Mouse (Mus musculus) thymus, adult 18-20 months (tissue): Measurements from ENCODE around the gene Gm42906.

Experiments used
- DNase-seq, 2 experiments: peaks; one replicate each; pipeline ENCODE4 v3.0.0; 2022; ENCODE audit warnings: mixed read lengths in 2 of 2

Gm42906 gene

DNA sequence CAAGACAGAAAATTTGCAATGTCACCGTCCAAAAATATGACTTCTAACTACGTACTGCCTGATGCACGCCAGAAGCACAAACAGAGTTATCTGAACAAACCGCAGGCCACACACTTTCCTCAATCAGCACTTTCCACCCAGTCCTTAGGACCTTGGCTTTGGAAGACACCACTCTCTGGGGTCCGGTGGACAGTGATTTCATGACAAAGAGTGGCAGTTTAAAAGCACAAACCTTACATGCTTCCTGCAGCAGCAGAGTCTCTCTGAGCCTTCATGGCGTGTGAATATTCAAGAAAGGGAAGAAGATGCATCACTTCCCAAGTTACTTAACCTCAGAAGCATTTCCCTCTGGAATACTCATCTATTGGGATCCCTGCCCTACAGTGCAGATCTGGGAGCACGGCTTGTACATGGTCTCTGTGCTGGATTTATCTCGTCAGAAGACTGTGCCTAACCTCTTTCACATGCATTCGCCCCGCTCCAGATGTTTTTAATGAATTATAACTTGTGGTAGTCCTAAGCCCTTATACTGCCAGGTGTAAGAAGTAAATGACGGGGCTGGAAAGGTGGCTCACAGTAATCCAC is 244.2 kb downstream of the Gm42906 start:
- no peak for DNase-seq

DNA sequence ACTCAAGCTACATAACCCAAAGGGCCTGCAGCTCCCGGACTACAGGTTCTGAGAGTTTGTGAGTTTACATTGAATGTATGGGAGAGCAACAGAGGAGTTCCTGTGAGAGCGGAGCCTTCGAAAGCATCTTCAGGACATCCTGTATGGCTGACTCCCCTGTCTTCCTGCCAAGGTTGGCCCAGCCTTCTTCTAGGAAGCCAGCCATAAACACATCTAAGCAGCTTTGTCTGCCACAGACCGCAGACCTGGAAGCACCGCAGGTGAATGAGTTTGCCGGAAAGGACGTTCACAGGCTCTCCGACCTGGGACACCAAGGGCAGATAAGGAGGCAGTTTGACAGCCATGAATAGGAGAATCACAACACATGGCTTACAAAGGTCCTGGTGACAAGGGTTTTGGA is 246.7 kb downstream of the Gm42906 start:
- DNase-seq = no peak

DNA sequence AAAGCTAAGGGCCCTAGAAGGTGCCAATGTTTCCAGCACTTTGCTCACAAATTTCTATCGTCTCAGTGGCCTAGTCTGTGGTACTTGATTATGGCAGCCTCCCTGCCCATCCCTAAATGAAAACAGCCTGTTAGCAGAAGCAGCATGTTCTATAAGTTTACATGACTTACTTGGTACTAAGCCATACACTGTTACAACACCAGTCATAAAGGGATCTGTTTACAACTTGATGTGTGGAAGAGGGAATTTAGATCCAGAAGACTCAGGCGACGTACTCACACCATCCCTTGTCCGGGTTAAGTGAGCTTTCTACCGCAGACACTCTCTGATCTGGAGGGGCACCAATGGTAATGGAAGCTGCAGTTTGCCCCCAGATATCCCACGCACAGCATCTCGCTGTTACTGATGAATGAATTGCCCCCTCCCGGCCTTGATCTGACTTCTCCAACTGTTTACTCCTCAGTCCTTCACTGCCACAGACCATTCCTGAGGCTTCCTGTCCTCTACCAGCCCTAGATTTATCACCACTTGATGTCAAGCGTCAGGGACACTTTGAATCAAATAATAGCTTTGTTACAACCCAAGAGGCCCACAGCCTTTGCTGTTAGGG is 247.7 kb downstream of the Gm42906 start:
- no peak for DNase-seq

DNA sequence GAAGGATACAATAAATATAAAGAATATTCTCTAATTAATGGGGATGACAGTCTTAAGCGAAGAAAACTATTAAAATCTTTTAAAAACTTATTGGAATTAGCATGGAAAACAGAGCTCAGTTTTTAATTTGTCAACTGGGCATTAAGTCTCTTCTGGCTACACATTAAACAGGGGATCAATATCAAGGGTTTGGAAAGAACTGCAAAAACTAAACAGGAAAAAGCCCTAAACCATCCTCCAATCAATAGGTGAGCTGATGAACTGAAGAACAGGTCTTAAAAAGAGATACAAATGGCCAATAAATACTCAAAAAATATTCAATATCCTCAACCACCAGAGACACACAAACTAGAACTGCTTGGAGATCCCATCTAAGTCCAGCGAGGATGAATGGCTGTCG is 250.8 kb downstream of the Gm42906 start:
- DNase-seq = no peak

DNA sequence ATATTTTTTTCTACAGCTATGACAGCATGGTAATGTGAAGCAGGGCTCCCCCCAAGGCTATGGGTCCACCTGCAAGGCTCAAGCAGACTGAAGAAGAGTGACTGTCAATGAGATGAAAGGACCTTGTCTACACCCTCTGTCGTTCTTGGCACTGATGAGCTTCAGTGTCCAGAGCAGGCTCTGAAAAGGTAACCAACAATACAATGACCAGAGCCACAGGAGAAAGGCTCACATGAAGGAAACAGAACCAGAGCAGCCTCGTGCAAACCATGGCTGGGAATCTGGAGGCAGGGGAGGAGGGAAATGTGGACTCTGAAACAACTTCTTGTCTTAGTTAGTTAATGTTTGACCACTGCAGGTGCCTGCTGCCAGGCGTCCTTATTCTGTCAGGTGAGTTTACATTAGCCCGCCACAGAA is 252.1 kb downstream of the Gm42906 start:
- no peak for DNase-seq

GRCm38 (mm10) chr5:151174485-151175460 is 253.2 kb downstream of the Gm42906 start:
- DNase-seq = no peak

DNA sequence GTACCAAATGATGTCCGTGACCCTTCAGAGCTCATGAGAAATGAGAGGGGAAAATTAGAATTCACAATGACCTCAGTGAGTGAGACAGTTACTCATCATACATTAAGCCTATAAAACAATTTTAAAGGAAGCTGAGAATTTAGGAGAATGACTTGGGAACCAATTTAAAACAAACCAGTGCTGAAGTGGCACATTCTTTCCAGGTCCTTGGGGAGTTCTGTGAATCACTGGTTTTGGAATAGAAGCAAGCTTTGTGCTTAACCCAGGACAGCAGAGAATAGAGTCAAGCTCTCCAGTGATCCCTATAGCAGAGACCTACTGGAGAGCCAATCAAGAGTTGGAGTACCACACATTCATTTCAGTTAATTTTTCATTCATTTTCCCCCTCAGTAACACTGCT is 254.2 kb downstream of the Gm42906 start:
- no peak for DNase-seq

DNA sequence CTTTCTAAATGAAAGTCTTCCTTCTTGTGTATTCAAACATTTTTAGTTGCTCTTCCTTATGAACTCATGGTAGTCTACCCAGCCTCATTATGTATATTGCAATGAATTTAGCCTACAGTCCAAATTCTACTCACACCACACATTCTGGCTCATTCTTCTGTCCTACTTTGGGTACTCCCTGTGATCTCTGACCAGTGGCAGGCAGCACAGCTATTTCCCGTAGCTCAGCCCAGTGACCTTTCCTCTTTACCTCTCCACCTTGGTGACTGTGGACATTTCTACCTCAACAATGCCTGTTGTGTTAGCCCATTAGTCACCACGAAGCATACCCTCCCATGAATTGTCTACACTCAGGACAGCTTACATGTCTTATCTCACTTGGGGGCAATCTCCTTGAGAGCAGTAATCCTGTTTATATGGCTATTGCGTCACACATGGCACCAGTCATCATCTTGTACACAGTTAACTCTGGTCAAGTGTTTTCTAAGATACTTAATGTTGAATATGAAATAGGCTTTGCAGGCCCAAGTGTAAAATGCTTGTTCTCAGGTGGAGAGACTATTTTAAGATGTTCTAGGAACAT is 257.7 kb downstream of the Gm42906 start:
- DNase-seq = no peak

- DNase-seq = no peak
Observed at GRCm38 (mm10) chr5:151168191-151168590, 259.8 kb downstream of the Gm42906 start.

- DNase-seq = no peak
Observed at GRCm38 (mm10) chr5:151167641-151168040, 260.3 kb downstream of the Gm42906 start.

DNA sequence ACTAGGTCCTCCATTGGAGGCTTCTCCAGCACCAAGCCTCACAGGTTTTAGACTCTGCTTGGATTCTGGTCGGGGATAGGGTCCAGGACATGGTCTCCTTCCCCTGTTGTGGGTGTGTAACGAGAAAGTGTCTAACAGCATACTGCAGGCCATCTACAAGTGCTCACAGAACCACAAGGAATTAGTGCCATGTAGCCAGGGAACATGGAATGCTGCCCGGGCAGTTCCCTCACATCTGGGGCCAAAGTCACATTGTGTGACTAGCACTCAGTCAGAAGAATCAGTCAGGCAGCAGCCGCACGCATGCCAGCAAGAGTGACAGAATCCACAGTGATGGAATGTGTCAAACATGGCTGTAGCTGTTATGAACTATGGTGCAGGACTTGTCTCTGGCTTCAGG is 261.7 kb downstream of the Gm42906 start:
- DNase-seq = no peak

- no peak for DNase-seq
Observed at GRCm38 (mm10) chr5:151165381-151166016, 262.5 kb downstream of the Gm42906 start.

GRCm38 (mm10) chr5:151164815-151165214 is 263.1 kb downstream of the Gm42906 start:
- no peak for DNase-seq

DNA sequence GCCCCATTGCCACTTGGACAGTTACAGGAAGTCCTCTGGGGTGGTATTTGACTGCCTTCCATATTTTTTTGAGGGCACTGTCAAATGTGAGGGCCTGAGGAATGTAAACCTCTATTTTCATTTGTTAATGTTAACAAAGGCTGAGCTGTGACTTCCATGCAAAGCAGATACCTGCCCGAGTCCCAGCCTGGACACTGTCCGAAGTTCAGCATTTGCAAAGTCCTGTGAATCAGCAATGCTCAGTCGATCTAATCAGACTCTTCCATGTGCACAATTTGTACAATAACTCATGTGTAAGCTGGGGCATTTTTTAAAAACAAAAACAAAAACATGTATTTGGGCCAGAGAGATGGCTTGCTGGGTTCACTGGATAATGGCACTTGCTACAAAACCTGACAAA is 265.3 kb downstream of the Gm42906 start:
- no peak for DNase-seq

DNA sequence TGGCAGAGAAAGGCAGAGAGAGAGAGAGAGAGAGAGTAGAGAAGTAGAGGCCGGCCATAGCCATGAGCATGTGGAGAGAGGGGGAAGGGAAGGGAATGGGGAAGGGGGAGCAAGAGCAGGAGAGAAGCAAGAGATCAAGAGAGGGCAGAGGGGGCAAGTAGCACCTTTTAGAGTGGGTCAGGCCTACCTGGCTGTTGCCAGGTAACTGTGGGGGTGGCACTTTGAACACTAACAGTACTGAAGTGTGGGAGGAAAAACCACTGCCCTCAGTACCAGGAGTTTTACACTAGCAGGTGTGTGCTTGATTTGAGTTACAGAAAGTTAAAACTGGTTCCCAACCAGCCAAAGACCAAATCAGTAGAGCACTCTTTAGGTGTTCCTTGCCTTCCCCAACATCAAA is 272.7 kb downstream of the Gm42906 start:
- DNase-seq = no peak

- DNase-seq = no peak
Observed at GRCm38 (mm10) chr5:151154780-151155179, 273.2 kb downstream of the Gm42906 start.

GRCm38 (mm10) chr5:151154030-151154429 is 273.9 kb downstream of the Gm42906 start:
- DNase-seq = no peak

DNA sequence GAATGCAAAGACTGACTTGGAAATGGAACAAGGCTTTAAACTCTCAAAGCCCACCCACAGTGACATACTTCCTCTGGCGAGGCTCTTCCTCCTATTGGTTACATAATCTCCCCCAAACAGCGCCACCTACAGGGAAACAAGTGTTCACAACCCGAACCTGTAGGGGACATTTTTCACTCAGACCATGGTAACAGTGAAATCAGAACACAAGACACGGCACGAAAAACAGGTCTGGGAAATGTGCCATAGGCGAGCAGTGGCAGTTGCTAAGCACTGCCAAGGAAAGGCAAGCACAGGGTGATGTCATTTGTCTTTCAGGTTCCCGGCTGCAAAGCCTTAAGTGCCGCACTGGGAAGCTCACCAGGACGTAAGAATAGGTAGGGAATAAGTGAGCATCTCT is 276.4 kb downstream of the Gm42906 start:
- no peak for DNase-seq

DNA sequence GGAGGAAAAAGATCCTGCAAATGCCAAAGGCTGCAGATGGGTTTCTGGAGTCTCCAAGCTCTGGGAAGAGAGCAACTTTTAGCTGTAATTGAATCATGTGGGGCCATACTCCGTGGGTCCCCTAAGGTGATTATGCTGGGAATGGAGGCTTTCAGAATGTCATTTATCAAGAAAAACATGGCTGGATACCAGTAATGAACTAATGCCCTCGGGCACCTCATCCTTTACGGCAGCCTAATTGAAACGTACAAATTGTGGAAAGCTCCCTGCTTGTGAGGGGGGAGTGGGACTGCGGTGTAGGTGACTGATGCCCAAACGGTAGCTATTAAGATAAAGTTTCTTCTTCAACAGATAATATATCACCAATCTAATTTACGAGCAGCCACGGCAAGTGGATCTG is 278.5 kb downstream of the Gm42906 start:
- DNase-seq = no peak

DNA sequence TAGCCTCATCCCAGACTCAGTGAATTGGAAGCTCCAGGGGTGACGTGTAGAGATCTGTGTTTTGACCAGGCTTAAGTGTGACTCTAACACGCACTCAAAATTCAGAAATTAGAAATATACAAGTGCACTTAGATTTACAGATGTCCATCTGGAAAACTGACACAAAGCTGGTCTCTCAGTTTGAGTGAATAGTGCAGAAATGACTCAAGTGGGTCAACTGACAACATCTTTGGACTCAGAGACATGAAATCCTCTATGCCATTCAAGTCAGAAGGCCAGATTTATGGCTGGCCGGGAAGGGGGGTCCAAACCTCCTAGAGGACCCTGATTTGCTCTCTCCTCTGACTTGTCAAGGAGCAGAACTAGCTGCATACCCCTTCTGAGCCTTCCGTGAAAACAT is 279.9 kb downstream of the Gm42906 start:
- DNase-seq = no peak

DNA sequence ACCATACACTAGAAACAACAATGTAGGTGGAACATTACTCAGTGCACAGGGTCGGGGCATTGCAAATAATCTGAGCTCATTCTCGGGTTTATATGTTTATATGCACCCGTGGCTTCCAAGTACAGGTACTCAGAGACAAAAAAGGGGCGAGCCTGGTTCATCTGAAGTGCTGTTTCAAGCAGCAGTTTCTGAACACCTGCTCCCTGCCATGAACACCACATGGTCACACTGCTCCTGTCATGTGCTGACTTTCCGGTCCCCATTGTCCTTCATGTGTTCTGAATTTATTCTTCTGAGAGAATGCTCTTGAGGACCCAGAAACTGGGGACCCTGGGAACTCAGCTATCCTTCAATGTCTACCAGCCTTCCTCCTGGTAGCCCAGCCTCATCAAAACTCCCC is 282.2 kb downstream of the Gm42906 start:
- DNase-seq = no peak

- DNase-seq = no peak
Observed at GRCm38 (mm10) chr5:151143955-151144354, 284.0 kb downstream of the Gm42906 start.
